Mouse (Mus musculus): ENCODE data around the gene Vmn2r34.
"Not testable (repeated sequence)": the region's sequence is repeated elsewhere in the genome, so short reads cannot be mapped to it uniquely, and the experiment has no call there.

DNA sequence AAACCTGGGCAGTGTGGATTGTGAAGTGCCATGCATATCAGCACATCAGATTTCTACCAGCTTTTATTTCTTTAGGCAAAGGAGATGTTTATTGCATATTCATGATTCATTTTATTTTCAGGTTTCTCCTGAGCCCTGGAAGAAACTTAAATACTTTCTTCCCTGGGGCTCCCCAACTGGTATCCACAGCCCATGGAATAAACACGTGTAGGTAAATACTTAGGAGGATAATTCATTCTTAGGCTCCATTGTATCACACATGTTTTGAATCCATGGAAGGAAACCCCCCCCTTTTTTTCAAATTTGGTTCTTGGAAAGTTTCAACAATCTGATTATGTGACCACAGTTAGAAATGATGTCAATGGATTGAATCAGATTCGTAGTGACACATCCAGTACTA, at the start of gene Vmn2r34:
- TF ChIP-seq CTCF (IDR thresholded peaks at IDR 0.05; ENCODE audit: borderline replicate concordance, insufficient read depth, low read length); POLR2A (IDR thresholded peaks at IDR 0.05; ENCODE audit: low read depth, low read length): not testable (repeated sequence)
